Mouse (Mus musculus): ENCODE measurements around the gene Gpr183. TPM values are rescaled to one million over a fixed set of nuclear protein-coding genes. Genes with fewer than 3 reads are reported as not detected.

The Gpr183 gene
- polyA plus RNA-seq, 1 experiment from 2014 or later: 4.0 TPM

DNA sequence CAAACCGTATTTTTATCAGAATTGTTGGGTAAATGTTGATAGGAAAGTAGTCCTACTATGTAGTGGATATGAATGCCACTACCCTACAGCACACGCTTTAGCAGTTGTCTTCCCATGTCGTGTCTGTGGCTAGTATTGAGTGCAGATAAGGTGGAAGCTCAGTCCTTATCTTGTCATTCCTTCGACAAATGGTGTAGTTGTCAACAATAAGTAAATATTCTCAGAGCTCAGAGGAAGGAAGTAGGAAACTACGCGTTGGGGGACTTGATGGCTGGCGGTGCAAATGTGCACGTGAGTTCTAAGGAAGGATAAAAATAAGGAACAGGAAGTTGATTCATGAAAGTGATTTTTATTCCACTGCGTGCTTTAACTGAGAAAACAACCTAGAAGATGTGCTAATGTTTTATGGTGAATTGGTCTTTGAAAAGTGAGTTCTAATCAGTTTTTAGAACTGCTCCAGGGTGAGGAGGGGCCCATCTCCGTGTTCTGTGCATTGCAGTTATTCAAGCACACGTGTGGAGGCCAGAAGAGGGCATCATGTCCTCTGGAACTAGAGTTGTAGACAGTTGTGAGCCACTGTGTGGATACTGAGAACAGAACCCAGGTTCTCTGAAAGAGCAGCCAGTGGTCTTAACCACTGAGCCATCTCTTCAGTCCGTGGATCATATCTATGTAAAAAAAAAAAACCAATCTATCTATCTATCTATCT is 35.6 kb downstream of the Gpr183 start:
- no peaks in the 10 kb centered on the region for H3K9me3 ChIP-seq (ENCODE audit: low read length)
- H3K36me3 ChIP-seq (ENCODE audit: insufficient read depth, low read length): peaks cover 6% of the 10 kb centered on the region; the same call in 1 of the 2 replicates
- 81% methylated on average over 12 of the region's 12 CpGs for WGBS
- H3K4me2 ChIP-seq (replicated peaks; ENCODE audit: low read depth, low read length): no peak overlapping the region
- ATAC-seq (ENCODE audit: low FRiP score, low TSS enrichment): no peak
- peak overlapping the region; percentile 54 for H3K27ac ChIP-seq (ENCODE audit: low read length)
- H3K27me3 ChIP-seq (ENCODE audit: insufficient read depth, low read length): no peaks in the 10 kb centered on the region
- 0 out of 2 replicates have a peak, but pooled peaks cover 4% of the 10 kb centered on the region for H3K4me1 ChIP-seq (ENCODE audit: insufficient read depth, low read length)
- H3K9ac ChIP-seq (replicated peaks; ENCODE audit: low read length): no peak overlapping the region
- H3K4me3 ChIP-seq (ENCODE audit: low read length): no peak overlapping the region

DNA sequence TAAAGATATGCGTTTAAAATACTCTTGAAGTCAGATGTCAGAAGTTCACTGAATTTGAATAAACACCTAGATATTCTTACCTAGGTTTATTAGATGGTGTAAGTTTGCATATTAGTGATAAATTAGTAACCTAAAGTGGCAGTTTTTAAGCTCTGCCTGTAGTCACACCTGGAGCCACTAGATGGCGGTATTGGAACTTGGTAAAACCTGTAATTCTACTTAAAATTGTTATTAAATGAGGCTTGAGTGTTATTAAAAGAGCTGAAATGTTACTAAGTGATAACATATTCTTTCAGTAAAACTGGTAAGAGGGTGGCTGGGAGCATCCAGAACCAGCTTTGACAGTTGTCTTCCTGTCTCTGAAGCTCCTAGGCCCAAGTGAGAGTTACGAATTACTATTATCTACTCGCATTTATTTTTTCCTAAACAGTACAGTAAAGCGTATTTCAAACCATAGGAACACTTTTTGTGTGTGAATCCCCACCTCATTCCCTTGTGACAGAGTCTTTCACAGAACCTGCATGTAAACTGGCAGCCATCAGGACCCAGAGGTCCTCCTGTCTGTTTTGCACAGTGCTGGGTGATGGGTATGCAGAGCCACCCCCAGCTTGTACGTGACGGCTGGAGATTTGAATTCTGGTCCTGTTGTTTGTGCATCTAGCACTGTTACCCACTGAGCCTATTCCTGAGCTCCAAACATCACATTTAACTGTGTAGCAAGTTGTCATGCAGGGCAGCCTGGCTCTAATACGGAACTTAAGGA is 36.4 kb downstream of the Gpr183 start:
- Histone ChIP-seq H3K36me3 (ENCODE audit: insufficient read depth, low read length) (no peaks in the 10 kb centered on the region), H3K9ac (replicated peaks; ENCODE audit: low read length) (no peak overlapping the region), H3K4me2 (replicated peaks; ENCODE audit: low read depth, low read length) (no peak overlapping the region), H3K9me3 (ENCODE audit: low read length) (no peaks in the 10 kb centered on the region), H3K27me3 (ENCODE audit: insufficient read depth, low read length) (no peaks in the 10 kb centered on the region), H3K27ac (ENCODE audit: low read length) (peak overlapping the region; percentile 50), H3K4me1 (ENCODE audit: insufficient read depth, low read length) (0 out of 2 replicates have a peak, but pooled peaks cover 4% of the 10 kb centered on the region), H3K4me3 (ENCODE audit: low read length) (no peak overlapping the region)
- no peak for ATAC-seq (ENCODE audit: low FRiP score, low TSS enrichment)
- 69% methylated on average over 8 of the region's 8 CpGs for WGBS

DNA sequence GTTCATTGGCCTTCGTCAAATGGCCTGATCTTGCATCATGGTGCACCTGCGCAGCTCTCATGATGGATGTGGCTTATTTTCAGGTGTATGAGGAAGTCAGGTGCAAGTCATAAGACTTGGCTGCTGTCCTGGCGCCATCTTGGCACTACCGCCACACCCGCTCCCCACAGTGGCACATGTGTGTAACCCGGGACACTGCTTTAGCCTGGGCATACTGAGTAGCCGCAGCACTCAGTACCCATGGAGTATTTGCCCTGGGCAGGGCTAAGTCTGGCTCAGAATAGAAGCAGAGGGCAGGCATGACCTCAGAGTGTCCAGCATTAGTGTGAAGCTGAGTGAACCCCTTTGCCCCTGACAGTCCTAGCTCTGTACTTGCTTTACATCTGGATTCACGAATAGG is 37.5 kb downstream of the Gpr183 start:
- Histone ChIP-seq H3K36me3 (ENCODE audit: insufficient read depth, low read length) (no peaks in the 10 kb centered on the region), H3K27me3 (ENCODE audit: insufficient read depth, low read length) (no peaks in the 10 kb centered on the region), H3K4me2 (replicated peaks; ENCODE audit: low read depth, low read length) (no peak overlapping the region), H3K4me3 (ENCODE audit: low read length) (no peak overlapping the region), H3K9me3 (ENCODE audit: low read length) (no peaks in the 10 kb centered on the region), H3K9ac (replicated peaks; ENCODE audit: low read length) (no peak overlapping the region), H3K4me1 (ENCODE audit: insufficient read depth, low read length) (0 out of 2 replicates have a peak, but pooled peaks cover 4% of the 10 kb centered on the region), H3K27ac (ENCODE audit: low read length) (no peak overlapping the region)
- WGBS: 95% methylated on average over 8 of the region's 8 CpGs
- peak; percentile 43; the same call in 1 of the 2 replicates for ATAC-seq (ENCODE audit: low FRiP score, low TSS enrichment)

DNA sequence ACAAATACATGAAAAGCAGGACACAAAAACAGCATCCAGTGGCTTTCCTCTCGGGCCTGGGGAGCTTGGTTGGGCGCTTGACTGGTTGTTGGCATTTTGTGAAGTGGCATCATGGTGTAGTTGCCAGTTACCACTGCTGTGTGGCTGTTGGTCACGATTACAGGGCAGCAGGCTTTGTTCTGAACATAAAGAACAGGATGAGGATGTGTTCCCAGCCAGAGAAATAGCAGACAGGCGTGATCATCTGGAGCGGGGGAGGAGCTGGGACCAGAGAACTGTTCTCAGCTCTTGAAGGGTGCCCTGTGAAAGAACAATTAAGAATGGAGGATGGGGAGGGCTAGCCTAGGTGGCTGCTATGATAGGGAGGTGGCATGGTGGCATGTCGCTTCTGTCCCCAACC is 38.1 kb downstream of the Gpr183 start:
- H3K9ac ChIP-seq (replicated peaks; ENCODE audit: low read length): no peak overlapping the region
- H3K4me1 ChIP-seq (ENCODE audit: insufficient read depth, low read length): peaks cover 7% of the 10 kb centered on the region; the same call in 1 of the 2 replicates
- no peak for ATAC-seq (ENCODE audit: low FRiP score, low TSS enrichment)
- H3K36me3 ChIP-seq (ENCODE audit: insufficient read depth, low read length): no peaks in the 10 kb centered on the region
- no peak overlapping the region for H3K4me2 ChIP-seq (replicated peaks; ENCODE audit: low read depth, low read length)
- H3K4me3 ChIP-seq (ENCODE audit: low read length): no peak overlapping the region
- H3K27ac ChIP-seq (ENCODE audit: low read length): no peak overlapping the region
- WGBS: 81% methylated on average over 6 of the region's 6 CpGs
- H3K27me3 ChIP-seq (ENCODE audit: insufficient read depth, low read length): no peaks in the 10 kb centered on the region
- H3K9me3 ChIP-seq (ENCODE audit: low read length): no peaks in the 10 kb centered on the region

DNA sequence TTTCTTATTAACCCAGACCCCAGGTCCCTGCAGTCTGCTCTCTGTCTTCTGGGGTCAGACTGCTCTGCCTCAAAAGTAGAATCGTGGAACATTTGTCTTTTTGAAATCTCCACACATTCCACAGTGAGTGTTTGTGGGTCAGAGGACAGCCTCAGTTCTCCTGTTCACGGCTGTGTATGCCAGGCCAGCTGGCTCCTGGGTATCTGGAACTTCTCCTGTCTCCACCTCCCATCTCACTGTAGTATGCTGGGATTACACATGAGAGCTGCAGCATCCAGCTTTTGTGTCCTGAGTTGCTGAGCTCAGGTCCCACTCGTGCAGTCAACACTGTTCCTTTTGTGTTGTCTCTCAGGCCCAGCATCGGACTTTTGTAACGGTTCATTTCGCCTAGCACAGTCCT is 40.1 kb downstream of the Gpr183 start:
- Histone ChIP-seq H3K9ac (replicated peaks; ENCODE audit: low read length) (no peak overlapping the region), H3K4me1 (ENCODE audit: insufficient read depth, low read length) (peaks cover 18% of the 10 kb centered on the region), H3K27ac (ENCODE audit: low read length) (no peak overlapping the region), H3K9me3 (ENCODE audit: low read length) (no peaks in the 10 kb centered on the region), H3K36me3 (ENCODE audit: insufficient read depth, low read length) (no peaks in the 10 kb centered on the region), H3K4me3 (ENCODE audit: low read length) (no peak overlapping the region), H3K27me3 (ENCODE audit: insufficient read depth, low read length) (no peaks in the 10 kb centered on the region), H3K4me2 (replicated peaks; ENCODE audit: low read depth, low read length) (no peak overlapping the region)
- 81% methylated on average over 6 of the region's 6 CpGs for WGBS
- ATAC-seq (ENCODE audit: low FRiP score, low TSS enrichment): no peak

DNA sequence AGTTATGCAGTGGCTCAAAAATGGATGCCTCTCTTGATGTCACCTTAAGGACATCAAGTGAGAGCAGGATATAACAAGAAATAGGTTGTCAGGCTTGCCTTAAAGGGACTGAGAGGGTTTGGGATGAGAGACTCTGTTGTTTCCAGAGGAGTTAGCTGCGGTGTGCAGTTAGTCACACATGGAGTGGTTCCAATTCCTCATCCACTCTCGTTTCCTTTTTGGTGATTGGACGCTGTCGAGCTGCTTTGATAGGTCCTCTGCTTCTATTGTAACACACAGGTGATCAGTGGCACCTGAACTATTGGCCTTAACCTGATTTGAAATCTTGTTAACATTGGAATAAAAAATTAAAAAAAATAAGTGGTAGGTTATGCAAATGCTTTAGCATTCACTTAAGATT is 42.3 kb downstream of the Gpr183 start:
- Histone ChIP-seq H3K4me3 (ENCODE audit: low read length) (no peak overlapping the region), H3K4me1 (ENCODE audit: insufficient read depth, low read length) (peaks cover 18% of the 10 kb centered on the region), H3K4me2 (replicated peaks; ENCODE audit: low read depth, low read length) (no peak overlapping the region), H3K9me3 (ENCODE audit: low read length) (no peaks in the 10 kb centered on the region), H3K36me3 (ENCODE audit: insufficient read depth, low read length) (no peaks in the 10 kb centered on the region), H3K27me3 (ENCODE audit: insufficient read depth, low read length) (no peaks in the 10 kb centered on the region), H3K9ac (replicated peaks; ENCODE audit: low read length) (no peak overlapping the region), H3K27ac (ENCODE audit: low read length) (no peak overlapping the region)
- no peak for ATAC-seq (ENCODE audit: low FRiP score, low TSS enrichment)
- 58% methylated on average over 4 of the region's 4 CpGs for WGBS

DNA sequence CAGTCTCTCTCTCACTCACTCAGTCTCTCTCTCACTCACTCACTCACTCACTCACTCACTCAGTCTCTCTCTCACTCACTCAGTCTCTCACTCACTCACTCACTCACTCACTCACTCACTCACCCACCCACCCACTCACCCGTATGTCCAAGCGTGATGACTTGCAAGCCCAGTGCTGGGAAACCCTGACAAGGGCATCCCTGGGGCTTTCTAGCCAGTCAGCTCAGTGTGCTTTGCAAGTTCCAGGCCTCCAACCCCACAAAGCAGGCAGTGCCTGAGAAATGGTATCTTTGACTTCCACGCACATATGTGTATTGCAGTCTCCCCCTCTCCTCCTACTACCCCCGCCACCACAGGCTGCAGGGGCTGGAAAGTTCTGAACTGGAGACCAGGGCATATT is 43.0 kb downstream of the Gpr183 start:
- no peak for ATAC-seq (ENCODE audit: low FRiP score, low TSS enrichment)
- 93% methylated on average over 4 of the region's 4 CpGs for WGBS
- Histone ChIP-seq H3K9me3 (ENCODE audit: low read length) (no peaks in the 10 kb centered on the region), H3K27me3 (ENCODE audit: insufficient read depth, low read length) (no peaks in the 10 kb centered on the region), H3K9ac (replicated peaks; ENCODE audit: low read length) (no peak overlapping the region), H3K36me3 (ENCODE audit: insufficient read depth, low read length) (peaks cover 5% of the 10 kb centered on the region; the same call in 1 of the 2 replicates), H3K27ac (ENCODE audit: low read length) (no peak overlapping the region), H3K4me3 (ENCODE audit: low read length) (no peak overlapping the region), H3K4me1 (ENCODE audit: insufficient read depth, low read length) (peaks cover 18% of the 10 kb centered on the region), H3K4me2 (replicated peaks; ENCODE audit: low read depth, low read length) (no peak overlapping the region)

DNA sequence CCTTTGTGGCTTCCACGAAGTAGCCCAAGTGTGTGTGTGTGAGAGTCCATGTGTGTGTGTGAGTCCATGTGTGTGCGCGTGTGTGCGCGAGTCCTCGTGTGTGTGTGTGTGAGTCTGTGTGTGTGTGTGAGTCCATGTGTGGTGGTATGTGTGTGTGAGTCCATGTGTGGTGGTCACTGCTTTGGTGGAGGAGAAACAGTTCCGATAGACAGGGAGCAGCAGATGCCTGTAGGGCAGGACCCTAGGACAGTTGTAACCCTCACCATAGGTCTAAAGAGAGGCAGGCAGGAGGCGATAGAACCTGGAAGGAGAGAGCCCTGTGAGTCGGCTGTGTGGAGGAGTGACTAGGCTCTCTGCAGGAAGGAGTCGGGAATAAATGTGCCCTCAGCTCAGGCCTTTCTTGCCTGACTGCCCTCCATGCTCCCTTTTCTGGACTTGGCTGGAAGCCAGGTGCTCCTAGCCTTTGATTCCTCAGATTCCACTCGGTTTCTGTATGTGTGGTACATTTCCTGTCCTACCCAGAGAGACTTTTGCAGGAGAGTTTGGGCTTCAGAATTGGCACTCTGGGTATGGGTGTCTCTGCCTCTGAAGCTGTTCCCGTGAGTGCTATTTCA is 44.4 kb downstream of the Gpr183 start:
- Histone ChIP-seq H3K4me3 (ENCODE audit: low read length) (no peak overlapping the region), H3K4me1 (ENCODE audit: insufficient read depth, low read length) (peaks cover 18% of the 10 kb centered on the region), H3K27ac (ENCODE audit: low read length) (peak overlapping the region; percentile 77), H3K4me2 (replicated peaks; ENCODE audit: low read depth, low read length) (no peak overlapping the region), H3K9ac (replicated peaks; ENCODE audit: low read length) (peak overlapping the region; percentile 34; the same call in 1 of the 2 replicates), H3K27me3 (ENCODE audit: insufficient read depth, low read length) (no peaks in the 10 kb centered on the region), H3K36me3 (ENCODE audit: insufficient read depth, low read length) (peaks cover 12% of the 10 kb centered on the region), H3K9me3 (ENCODE audit: low read length) (no peaks in the 10 kb centered on the region)
- 63% methylated on average over 12 of the region's 12 CpGs for WGBS
- peak; percentile 88 for ATAC-seq (ENCODE audit: low FRiP score, low TSS enrichment)

DNA sequence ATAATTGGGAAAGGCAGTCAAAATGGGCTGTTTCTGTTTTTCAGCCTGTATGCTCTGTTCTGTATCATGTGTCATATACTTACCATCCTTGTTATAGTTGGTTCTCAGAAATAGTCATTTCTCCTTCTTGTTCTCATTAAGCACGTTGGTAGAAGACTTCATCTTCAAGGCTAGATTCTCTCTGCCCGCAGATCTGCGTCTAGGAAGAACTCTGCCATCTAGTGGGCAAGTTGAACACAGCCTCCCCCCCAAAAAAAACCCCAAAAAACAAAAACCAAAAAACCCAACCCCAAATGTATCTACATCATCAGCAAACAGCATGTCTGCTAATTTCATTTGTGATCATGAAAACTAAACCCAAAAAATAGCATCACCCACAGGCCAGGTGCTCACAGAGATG is 45.2 kb downstream of the Gpr183 start:
- no peak for ATAC-seq (ENCODE audit: low FRiP score, low TSS enrichment)
- no peak overlapping the region for H3K4me2 ChIP-seq (replicated peaks; ENCODE audit: low read depth, low read length)
- WGBS: 23% methylated on average over 3 of the region's 3 CpGs
- peaks cover 18% of the 10 kb centered on the region for H3K4me1 ChIP-seq (ENCODE audit: insufficient read depth, low read length)
- peaks cover 12% of the 10 kb centered on the region for H3K36me3 ChIP-seq (ENCODE audit: insufficient read depth, low read length)
- no peak overlapping the region for H3K9ac ChIP-seq (replicated peaks; ENCODE audit: low read length)
- H3K27ac ChIP-seq (ENCODE audit: low read length): no peak overlapping the region
- no peaks in the 10 kb centered on the region for H3K27me3 ChIP-seq (ENCODE audit: insufficient read depth, low read length)
- H3K9me3 ChIP-seq (ENCODE audit: low read length): no peaks in the 10 kb centered on the region
- H3K4me3 ChIP-seq (ENCODE audit: low read length): no peak overlapping the region
